Mouse (Mus musculus): Measurements from ENCODE around the gene Rad51b. TPM values are rescaled to one million over a fixed set of nuclear protein-coding genes. Genes with fewer than 3 reads are reported as not detected.

Gene Rad51b
- polyA plus RNA-seq, 1 experiment from 2014 or later = 7.6 TPM

DNA sequence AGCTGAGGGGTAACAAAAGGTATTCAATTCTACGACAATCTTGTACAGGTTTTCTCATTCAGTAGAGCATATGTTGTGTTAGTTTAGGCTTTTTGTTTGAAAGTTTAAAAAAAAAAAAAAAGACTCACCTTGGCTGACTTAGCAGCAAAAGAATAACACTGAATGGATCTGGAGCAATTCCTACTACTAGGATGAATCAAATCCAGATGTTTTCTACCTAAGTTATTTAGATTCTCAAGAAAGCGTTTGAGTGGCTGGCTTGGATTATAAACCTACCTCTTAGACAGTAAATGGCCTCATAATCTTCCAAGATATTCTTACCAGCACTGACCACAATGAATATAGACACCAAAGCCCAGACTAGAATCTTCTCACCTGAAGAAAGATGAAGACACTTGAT, 300.7 kb downstream of the Rad51b start:
- 70% methylated on average over 2 of the region's 2 CpGs for WGBS
- Histone ChIP-seq H3K9ac (replicated peaks) (no peak overlapping the region), H3K4me1 (peaks cover 15% of the 10 kb centered on the region; the same call in 1 of the 2 replicates), H3K36me3 (no peaks in the 10 kb centered on the region), H3K4me3 (no peak overlapping the region), H3K27me3 (0 out of 2 replicates have a peak, but pooled peaks cover 4% of the 10 kb centered on the region), H3K27ac (replicated peaks) (no peak overlapping the region), H3K9me3 (no peaks in the 10 kb centered on the region), H3K4me2 (replicated peaks) (no peak overlapping the region)
- ATAC-seq (ENCODE audit: low FRiP score, low read depth) = no peak

DNA sequence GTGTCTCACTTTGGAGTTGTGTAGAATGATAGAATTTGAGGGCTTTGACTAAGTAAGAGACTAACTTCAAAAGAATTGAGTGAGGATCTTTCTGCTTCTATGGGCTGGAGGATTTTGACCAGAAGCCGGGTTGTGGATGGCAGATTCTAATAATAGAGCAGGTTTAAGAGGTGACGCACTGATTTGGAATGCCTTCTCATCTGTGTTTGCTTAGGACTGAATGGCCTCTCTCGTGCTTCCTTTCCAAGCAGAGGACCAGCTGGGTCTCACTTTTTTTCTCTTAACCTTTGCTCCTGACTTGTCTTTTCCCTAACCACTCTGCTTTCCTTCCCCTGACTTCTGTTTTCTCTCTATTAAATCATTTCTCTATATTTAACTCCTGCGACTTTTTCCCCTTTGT, 301.4 kb downstream of the Rad51b start:
- H3K27ac ChIP-seq (replicated peaks) = no peak overlapping the region

DNA sequence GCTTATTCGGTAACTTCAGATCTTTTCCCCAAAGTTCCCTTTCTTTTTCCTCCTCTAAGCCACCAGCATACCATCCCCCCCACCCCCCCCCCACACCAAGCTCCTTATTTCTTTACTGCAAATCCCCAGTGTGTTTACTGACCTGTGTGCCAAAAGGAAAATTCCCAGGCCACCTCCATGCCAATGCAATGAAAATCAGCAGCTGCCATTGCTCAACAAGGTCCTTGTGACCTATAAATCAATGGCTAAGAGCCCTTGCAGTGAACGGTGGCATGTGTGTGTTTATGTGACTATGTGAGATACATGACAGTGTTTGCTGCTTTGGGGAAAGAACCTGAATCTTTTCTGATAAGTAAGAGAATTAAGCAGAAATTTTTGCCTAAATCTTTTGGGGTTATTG, 301.8 kb downstream of the Rad51b start:
- H3K9ac ChIP-seq (replicated peaks) = no peak overlapping the region
- H3K27ac ChIP-seq (replicated peaks) = no peak overlapping the region
- 40% methylated on average over 2 of the region's 2 CpGs for WGBS
- 0 out of 2 replicates have a peak, but pooled peaks cover 4% of the 10 kb centered on the region for H3K27me3 ChIP-seq
- H3K9me3 ChIP-seq = no peaks in the 10 kb centered on the region
- H3K4me3 ChIP-seq = no peak overlapping the region
- no peak for ATAC-seq (ENCODE audit: low FRiP score, low read depth)
- no peak overlapping the region for H3K4me2 ChIP-seq (replicated peaks)
- H3K4me1 ChIP-seq = peaks cover 15% of the 10 kb centered on the region; the same call in 1 of the 2 replicates
- no peaks in the 10 kb centered on the region for H3K36me3 ChIP-seq

More for the DNA sequence above, 301.4 kb downstream of the Rad51b start:
- Histone ChIP-seq H3K4me1 (peaks cover 15% of the 10 kb centered on the region; the same call in 1 of the 2 replicates), H3K9ac (replicated peaks) (no peak overlapping the region), H3K9me3 (no peaks in the 10 kb centered on the region), H3K36me3 (no peaks in the 10 kb centered on the region), H3K4me2 (replicated peaks) (no peak overlapping the region), H3K4me3 (no peak overlapping the region), H3K27me3 (0 out of 2 replicates have a peak, but pooled peaks cover 4% of the 10 kb centered on the region)
- ATAC-seq (ENCODE audit: low FRiP score, low read depth) = no peak
- 25% methylated on average over 4 of the region's 4 CpGs for WGBS

DNA sequence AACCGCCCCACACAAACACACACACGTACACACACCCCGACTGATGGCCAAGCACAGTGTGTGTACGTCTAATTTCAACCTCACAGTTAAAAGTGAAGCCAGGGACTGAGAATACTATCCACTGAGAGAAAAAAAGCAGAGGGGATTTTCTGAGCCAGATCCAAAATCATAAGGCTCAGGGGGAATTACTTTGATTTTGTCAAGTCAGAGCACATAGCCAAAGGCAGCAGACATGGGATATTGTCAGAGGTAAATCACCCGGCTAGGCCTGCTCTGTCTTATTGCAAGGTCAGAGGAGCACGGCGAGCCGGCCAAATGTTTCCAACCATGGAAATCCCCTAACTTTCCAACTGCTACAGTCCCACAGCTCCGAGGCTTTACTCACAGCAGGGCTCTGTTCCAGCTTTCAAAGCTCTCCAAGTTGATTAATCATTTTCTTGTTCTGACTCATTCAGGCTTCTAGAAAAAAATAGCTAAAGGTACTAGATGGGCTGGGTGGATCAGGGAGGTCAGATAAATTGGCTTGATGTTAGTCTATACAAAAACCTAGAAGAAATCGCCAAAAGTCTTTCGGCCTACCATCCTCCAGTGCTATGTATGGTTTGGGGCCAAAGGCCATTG, 303.2 kb downstream of the Rad51b start:
- peaks cover 15% of the 10 kb centered on the region; the same call in 1 of the 2 replicates for H3K4me1 ChIP-seq
- H3K9me3 ChIP-seq = no peaks in the 10 kb centered on the region
- no peak for ATAC-seq (ENCODE audit: low FRiP score, low read depth)
- H3K36me3 ChIP-seq = no peaks in the 10 kb centered on the region
- no peak overlapping the region for H3K9ac ChIP-seq (replicated peaks)
- no peak overlapping the region for H3K4me2 ChIP-seq (replicated peaks)
- 0 out of 2 replicates have a peak, but pooled peaks cover 4% of the 10 kb centered on the region for H3K27me3 ChIP-seq
- 0 out of 2 replicates have a peak overlapping the region, but pooled peaks have one; percentile 1 for H3K27ac ChIP-seq (replicated peaks)
- no peak overlapping the region for H3K4me3 ChIP-seq
- WGBS = 30% methylated on average over 11 of the region's 11 CpGs

DNA sequence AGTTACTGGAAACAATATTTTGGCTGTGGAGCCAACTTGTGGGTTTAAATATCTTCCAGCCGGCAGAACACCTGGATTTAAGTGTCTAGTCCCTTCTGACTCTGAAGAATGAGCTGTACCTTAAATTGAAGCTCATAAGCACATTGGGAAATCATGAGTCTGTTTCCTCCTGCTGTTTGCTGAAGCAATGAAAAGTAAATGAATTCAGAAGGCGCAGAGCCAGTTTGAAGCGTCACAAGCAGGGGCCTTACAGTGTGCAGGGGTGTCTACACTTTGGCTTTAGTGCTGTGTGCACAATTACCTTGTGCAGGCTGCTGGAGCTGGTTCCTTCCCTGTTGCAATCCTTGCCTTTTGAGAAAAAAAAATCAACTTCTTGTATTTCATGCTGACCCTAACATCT, 305.6 kb downstream of the Rad51b start:
- Histone ChIP-seq H3K9ac (replicated peaks) (no peak overlapping the region), H3K4me3 (no peak overlapping the region), H3K9me3 (no peaks in the 10 kb centered on the region), H3K27me3 (0 out of 2 replicates have a peak, but pooled peaks cover 4% of the 10 kb centered on the region), H3K4me1 (peaks cover 15% of the 10 kb centered on the region; the same call in 1 of the 2 replicates), H3K36me3 (no peaks in the 10 kb centered on the region), H3K27ac (replicated peaks) (no peak overlapping the region), H3K4me2 (replicated peaks) (no peak overlapping the region)
- ATAC-seq (ENCODE audit: low FRiP score, low read depth) = no peak
- WGBS = 87% methylated on average over 3 of the region's 3 CpGs

DNA sequence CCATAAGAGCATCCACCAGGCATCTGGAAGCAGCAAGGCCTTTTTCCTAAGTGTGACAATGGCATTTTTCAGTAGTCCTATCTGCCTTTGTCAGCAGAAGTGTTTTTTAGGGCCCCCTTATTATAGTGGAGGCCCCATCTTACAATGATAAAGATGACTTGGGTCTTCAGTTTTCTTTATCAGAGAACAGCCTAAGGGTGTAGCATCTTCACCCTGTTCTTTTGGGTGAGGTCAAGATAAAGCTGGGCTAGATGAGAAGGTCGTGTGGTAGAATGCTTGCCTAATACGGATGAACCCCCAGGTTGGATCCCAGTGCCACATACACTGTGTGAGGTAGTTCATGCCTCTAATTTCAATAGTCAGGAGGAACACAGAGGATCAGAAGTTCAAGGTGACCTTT, 307.8 kb downstream of the Rad51b start:
- no peak overlapping the region for H3K27ac ChIP-seq (replicated peaks)
- no peak overlapping the region for H3K4me3 ChIP-seq
- 98% methylated on average over 2 of the region's 2 CpGs for WGBS

DNA sequence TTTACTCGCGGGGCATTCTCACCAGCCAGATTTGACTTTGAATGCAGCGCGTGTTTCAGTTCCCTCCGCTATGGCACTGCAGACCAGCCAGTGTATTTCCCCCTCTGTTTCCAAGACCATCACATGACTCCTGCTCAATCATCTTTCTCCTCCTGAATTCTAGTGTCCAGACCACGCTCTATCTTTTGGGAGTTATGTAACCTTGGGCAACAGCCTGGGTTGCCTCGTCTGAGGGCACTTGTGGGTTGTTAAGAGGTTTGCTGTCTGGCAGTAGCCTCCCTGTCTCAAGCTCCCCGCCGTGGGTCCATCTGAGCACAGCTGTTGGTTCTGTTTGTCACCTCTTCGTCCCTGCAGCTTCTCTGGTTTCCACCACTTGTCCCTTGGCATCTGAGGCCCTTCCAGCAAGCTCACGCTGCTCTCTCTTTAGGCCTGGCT, 309.1 kb downstream of the Rad51b start:
- WGBS = 94% methylated on average over 11 of the region's 11 CpGs
- peaks cover 28% of the 10 kb centered on the region for H3K4me1 ChIP-seq
- H3K27me3 ChIP-seq = 0 out of 2 replicates have a peak, but pooled peaks cover 15% of the 10 kb centered on the region
- ATAC-seq (ENCODE audit: low FRiP score, low read depth) = no peak
- no peak overlapping the region for H3K4me3 ChIP-seq
- H3K9me3 ChIP-seq = no peaks in the 10 kb centered on the region
- no peaks in the 10 kb centered on the region for H3K36me3 ChIP-seq
- H3K9ac ChIP-seq (replicated peaks) = no peak overlapping the region
- H3K4me2 ChIP-seq (replicated peaks) = no peak overlapping the region
- H3K27ac ChIP-seq (replicated peaks) = no peak overlapping the region

More for the DNA sequence above, 307.8 kb downstream of the Rad51b start:
- 0 out of 2 replicates have a peak, but pooled peaks cover 6% of the 10 kb centered on the region for H3K27me3 ChIP-seq
- no peaks in the 10 kb centered on the region for H3K36me3 ChIP-seq
- no peak overlapping the region for H3K4me2 ChIP-seq (replicated peaks)
- no peak for ATAC-seq (ENCODE audit: low FRiP score, low read depth)
- H3K4me1 ChIP-seq = peaks cover 25% of the 10 kb centered on the region
- H3K9me3 ChIP-seq = no peaks in the 10 kb centered on the region
- no peak overlapping the region for H3K9ac ChIP-seq (replicated peaks)

DNA sequence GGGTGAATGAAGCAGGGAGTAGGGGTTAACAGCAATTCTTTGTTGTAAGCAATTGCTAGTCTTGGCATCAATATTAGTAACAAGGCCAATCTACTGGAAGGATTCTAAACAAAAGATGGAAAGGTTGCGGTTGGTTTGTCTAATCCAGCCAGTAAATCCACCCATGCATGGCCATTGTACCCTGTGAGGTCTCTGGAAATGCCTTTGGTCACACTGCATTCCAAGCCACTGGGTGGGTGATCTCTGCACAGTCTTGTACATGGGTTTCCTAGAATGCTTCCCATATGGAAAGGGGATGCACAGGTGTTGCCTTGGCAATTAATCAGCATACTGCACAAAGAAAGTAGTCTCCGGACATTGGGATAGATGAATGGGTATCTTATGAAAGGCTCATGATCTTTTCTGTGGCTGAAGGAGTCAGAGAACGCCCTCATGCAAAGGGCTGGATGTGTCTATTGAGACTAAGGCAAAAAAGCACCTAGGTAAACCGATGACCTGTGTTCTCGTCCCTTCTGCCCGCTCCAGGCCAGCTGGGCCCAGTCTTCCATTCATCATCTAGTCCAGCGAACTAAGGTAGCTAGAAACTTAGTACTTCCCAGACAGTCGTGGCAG, 312.4 kb downstream of the Rad51b start:
- Histone ChIP-seq H3K27ac (replicated peaks) (no peak overlapping the region), H3K4me1 (peaks cover 41% of the 10 kb centered on the region), H3K36me3 (no peaks in the 10 kb centered on the region), H3K4me2 (replicated peaks) (no peak overlapping the region), H3K9ac (replicated peaks) (no peak overlapping the region), H3K4me3 (no peak overlapping the region), H3K27me3 (peaks cover 17% of the 10 kb centered on the region), H3K9me3 (no peaks in the 10 kb centered on the region)
- peak; percentile 82 for ATAC-seq (ENCODE audit: low FRiP score, low read depth)
- WGBS = 20% methylated on average over 8 of the region's 8 CpGs

DNA sequence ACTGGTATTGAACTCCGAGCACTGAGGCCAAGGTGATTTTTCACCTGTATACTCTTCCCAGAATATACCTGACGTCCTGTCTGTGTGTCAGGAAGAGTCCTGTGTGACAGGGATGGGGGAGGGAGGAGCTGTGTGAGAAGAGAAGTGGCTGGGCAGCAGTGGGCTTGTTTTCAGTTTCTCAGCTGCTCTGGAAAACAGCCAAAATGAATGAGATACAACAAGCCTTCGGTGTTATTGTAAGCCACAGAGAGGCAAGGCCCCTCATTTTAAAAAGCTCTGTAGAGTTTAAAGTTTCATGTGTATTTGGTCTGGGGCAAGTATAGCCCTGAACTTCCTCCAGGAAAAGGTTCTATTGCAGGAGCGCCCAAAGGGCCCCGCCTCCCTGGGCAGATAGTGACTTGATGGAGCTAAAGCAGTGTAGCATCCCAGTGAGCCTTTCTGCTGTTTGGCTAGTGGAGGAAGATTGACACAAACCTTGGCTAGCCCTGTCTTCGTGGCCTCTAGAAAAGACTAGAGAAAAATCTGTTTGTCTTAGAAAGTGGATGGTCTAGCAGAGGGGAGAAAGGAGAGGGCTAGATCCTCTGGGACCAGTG, 313.5 kb downstream of the Rad51b start:
- Histone ChIP-seq H3K4me1 (peaks cover 44% of the 10 kb centered on the region), H3K4me2 (replicated peaks) (no peak overlapping the region), H3K36me3 (no peaks in the 10 kb centered on the region), H3K27me3 (peaks cover 17% of the 10 kb centered on the region), H3K9ac (replicated peaks) (no peak overlapping the region), H3K9me3 (no peaks in the 10 kb centered on the region), H3K27ac (replicated peaks) (no peak overlapping the region), H3K4me3 (no peak overlapping the region)
- no peak for ATAC-seq (ENCODE audit: low FRiP score, low read depth)
- WGBS = 74% methylated on average over 6 of the region's 6 CpGs

DNA sequence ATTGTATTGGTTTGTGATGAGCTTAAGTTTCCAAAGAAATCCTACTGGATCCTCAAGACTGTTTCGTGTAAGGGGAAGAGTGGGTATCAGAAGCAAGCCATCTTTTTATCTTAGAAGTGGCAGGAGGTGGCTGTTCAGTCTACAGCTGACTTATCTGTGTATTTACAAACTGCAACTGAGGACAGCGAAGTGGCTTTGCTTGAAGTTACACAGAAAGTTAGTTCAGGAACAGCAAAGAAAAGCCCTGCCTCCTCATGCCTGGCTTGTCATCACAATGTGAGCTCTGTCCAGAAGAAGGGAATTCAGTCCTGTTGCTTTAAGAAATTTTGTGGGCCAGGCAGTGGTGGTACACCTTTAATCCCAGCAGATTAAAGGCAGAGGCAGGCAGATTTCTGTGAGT, 314.6 kb downstream of the Rad51b start:
- Histone ChIP-seq H3K9me3 (no peaks in the 10 kb centered on the region), H3K4me3 (no peak overlapping the region), H3K4me2 (replicated peaks) (no peak overlapping the region), H3K4me1 (peaks cover 44% of the 10 kb centered on the region), H3K27ac (replicated peaks) (no peak overlapping the region), H3K9ac (replicated peaks) (no peak overlapping the region), H3K36me3 (no peaks in the 10 kb centered on the region), H3K27me3 (peaks cover 17% of the 10 kb centered on the region)
- WGBS = 94% methylated on average over 2 of the region's 2 CpGs
- ATAC-seq (ENCODE audit: low FRiP score, low read depth) = no peak

DNA sequence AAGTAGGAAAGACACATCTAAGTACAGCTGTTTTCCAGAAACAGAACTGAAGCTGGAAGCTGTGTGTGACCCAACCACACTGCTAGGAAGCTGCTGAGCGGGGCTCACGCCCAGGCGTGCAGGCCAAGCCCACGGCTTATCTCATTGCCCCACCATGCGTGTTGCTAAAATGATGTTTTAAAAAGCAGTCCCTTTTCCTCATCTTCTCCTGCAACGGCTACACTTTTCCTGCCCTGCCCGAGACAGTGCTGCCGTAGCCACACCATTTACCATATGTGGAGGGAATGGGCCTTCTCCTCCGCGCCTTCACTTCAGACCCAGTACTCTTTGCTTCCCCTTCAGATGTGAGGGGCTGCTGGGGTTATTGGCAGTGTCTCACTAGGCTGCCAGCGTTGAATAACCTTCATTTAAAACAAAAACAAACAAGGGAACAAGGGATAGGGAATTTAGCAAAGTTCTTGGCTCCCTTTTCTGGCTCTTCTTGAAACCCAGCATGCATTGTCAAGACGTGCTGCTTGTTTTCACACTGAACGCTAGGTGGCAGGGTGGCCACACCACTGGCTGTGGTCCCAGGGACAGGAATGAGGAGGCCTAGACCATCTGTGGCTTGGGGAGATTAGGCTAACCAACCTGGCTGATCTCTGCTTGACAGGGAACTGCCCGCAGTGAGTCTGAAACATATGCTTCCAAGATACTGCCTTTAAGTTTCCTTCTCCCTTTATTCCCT, 315.4 kb downstream of the Rad51b start:
- WGBS = 50% methylated on average over 14 of the region's 14 CpGs
- H3K4me1 ChIP-seq = peaks cover 44% of the 10 kb centered on the region
- no peaks in the 10 kb centered on the region for H3K36me3 ChIP-seq
- H3K9me3 ChIP-seq = no peaks in the 10 kb centered on the region
- no peak overlapping the region for H3K4me2 ChIP-seq (replicated peaks)
- ATAC-seq (ENCODE audit: low FRiP score, low read depth) = peak; percentile 83
- no peak overlapping the region for H3K4me3 ChIP-seq
- H3K9ac ChIP-seq (replicated peaks) = no peak overlapping the region
- H3K27ac ChIP-seq (replicated peaks) = peak overlapping the region; percentile 61
- peaks cover 17% of the 10 kb centered on the region for H3K27me3 ChIP-seq

Measured in midbrain, embryonic 12.5 days (tissue).